Mouse (Mus musculus) spleen, adult 2 months (tissue): ENCODE data around the gene 5730596B20Rik. TPM values are rescaled to one million over a fixed set of nuclear protein-coding genes. Genes with fewer than 3 reads are reported as not detected.
A peak's percentile ranks its signal among the peaks of the same experiment; 100 is the strongest.

Experiments
- DNase-seq, 2 experiments: peaks; one replicate each; pipeline versions ENCODE4 v3.0.0 to v3.0.0-alpha.2; 2012 to 2021; ENCODE audit warnings: low spot score in 2 of 2, low read depth in 1 of 2
- H3K27ac ChIP-seq: fragments of 200-500 bp; 2 replicates; pipeline ENCODE4 v1.5.1; 2012; ENCODE audit warnings: low read length, inconsistent platforms; ENCODE audit not compliant: insufficient read depth
- H3K27me3 ChIP-seq: fragments of 200-500 bp; 2 replicates; pipeline ENCODE4 v1.6.1; 2012; ENCODE audit warnings: mild to moderate bottlenecking, moderate library complexity, low read length, inconsistent platforms; ENCODE audit not compliant: control insufficient read depth, insufficient read depth
- H3K36me3 ChIP-seq: fragments of 200-500 bp; 2 replicates; pipeline ENCODE4 v1.6.1; 2012; ENCODE audit warnings: mild to moderate bottlenecking, low read length, inconsistent platforms; ENCODE audit not compliant: control insufficient read depth, insufficient read depth
- H3K4me1 ChIP-seq: fragments of 200-500 bp; 2 replicates; pipeline ENCODE4 v1.6.1; 2011; ENCODE audit warnings: inconsistent platforms; ENCODE audit not compliant: control insufficient read depth, insufficient read depth, insufficient read length
- H3K4me3 ChIP-seq: fragments of 200-500 bp; 2 replicates; pipeline ENCODE4 v1.5.1; 2011; ENCODE audit warnings: mild to moderate bottlenecking, inconsistent platforms; ENCODE audit not compliant: insufficient read depth, insufficient read length; ENCODE audit errors: extremely low read depth
- CTCF ChIP-seq: fragments of 200-500 bp; IDR thresholded peaks from 2 replicates; pipeline ENCODE4 v1.5.1; 2011; ENCODE audit warnings: mild to moderate bottlenecking, inconsistent platforms; ENCODE audit not compliant: insufficient read depth, insufficient read length, insufficient replicate concordance; ENCODE audit errors: extremely low read depth
- POLR2A ChIP-seq: fragments of 200-500 bp; IDR thresholded peaks from 2 replicates; pipeline ENCODE4 v1.6.1; 2011; ENCODE audit warnings: low read depth, low read length, inconsistent platforms
- WGBS: fragments of 180-500 bp; shearing (Covaris S2); methylation state at CpG from one replicate; pipeline ENCODE4 v1.1.7; 2018; 5-methylcytosine and 5-hydroxymethylcytosine counted together
- polyA plus RNA-seq: library from polyadenylated mRNA; depleted of rRNA; stranded (reverse); fragments of >200 nt; gene quantifications from 2 replicates; pipeline ENCODE4 v1.2.3, GENCODE M21; 2012; rRNA removed

The 5730596B20Rik gene
- not detected in 2 replicates for polyA plus RNA-seq

DNA sequence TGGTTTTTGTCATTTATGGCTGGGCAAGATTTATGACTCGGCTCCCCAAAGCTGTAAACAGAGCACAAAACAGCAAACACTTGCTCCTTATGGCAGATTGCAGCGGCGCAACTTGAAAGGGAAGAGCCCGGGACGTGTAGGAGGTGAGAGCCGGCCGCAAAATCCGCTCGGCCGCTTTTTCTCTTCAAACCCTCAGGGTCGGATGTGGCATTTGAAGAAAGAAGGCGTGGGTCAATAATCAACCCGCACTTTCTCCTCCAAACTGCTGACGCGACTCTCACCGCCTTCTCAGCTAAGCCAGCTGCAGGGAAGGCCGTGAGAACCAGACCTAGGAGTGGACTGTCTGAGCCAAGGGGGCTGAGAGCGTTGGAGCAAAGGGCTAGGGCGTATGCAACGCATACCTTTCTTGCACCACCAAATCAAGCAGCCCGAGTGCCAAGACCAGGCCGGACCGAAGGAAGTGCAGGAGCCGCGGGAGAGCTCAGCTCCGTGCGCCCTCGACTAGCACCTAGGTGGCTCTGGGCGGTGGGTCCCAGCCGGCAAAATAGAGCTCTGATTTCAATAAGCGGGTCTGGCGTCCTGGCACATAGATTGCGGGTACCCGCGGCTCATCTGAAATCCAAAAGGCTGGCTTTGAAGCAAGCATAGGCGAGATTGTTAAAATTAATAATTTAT is at the start of gene 5730596B20Rik:
Gene 5730596B20Rik (plus strand): TSS at position 438 of the 675 bp plus-strand sequence.
- no peak for DNase-seq
- 79% methylated on average over 36 of the region's 36 CpGs for WGBS
- Histone ChIP-seq H3K27ac (0 out of 2 replicates have a peak within 1 kb of the TSS, but pooled peaks have one; percentile 2), H3K4me3 (no peak within 1 kb of the TSS; the same call in 1 of the 2 replicates), H3K4me1 (no peaks in the 10 kb centered on the region), H3K27me3 (peaks cover 2% of the 10 kb centered on the region; the same call in 1 of the 2 replicates), H3K36me3 (no peaks in the 10 kb centered on the region)
- TF ChIP-seq POLR2A (no peak), CTCF (no peak)

DNA sequence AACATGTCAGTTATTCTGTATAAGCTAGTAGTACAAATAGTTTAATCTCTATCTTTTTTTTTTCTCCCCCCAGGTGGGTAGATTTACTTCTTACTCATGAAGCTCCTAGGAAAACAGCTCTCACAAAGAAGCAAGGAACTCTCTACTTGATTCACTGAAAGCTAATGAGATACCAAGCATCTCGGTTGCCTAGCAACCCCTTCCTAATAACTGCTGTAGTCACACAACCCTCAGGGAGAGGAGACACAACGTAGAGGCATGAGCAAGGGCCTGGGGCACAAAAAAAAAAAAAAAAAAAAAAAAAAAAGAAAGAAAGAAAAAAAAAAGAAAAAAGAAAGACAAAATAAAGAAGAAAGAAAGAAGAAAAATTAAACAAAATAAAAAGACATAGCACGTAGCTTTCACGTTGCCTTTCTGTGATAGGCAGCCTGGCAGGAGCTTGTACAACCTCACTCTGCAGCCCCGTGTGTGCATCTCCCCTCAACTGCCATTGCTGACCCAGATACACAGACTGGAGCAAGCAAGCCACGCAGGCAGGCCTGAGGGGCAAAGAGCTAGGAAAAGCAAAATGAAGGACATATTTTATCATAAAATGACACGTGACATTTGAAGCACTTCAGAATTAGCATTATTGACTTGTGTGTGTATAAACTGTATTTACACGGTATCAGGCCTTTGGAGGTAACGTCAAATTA is 39.3 kb upstream of the 5730596B20Rik start:
- 86% methylated on average over 9 of the region's 9 CpGs for WGBS
- no peak for DNase-seq

DNA sequence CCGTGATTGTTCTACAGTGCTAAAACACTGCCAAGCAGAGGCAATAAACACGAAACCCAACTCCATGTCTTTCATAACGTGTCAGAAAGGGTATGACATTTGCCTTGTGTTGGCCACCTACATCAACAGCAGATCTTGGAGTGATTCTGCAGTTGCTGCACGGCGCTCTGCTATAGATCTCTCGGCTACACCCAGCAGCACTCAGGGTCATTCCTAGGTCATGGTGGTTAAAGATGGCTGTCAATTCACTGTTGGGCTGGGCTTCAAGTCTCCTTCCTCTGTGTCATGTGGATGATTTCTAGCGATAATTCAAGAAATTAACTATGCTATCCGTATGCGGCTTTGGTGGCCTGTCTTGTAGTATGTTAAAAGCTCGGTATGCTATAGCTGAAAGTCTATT is 38.7 kb upstream of the 5730596B20Rik start:
- 78% methylated on average over 10 of the region's 10 CpGs for WGBS
- Histone ChIP-seq H3K27ac (no peak overlapping the region), H3K27me3 (no peaks in the 10 kb centered on the region), H3K4me3 (no peak overlapping the region), H3K36me3 (no peaks in the 10 kb centered on the region), H3K4me1 (no peaks in the 10 kb centered on the region)
- DNase-seq, result no peak
- TF ChIP-seq CTCF (no peak), POLR2A (no peak)

More for the DNA sequence above, 39.3 kb upstream of the 5730596B20Rik start:
- Histone ChIP-seq H3K4me1 (no peaks in the 10 kb centered on the region), H3K36me3 (no peaks in the 10 kb centered on the region), H3K27me3 (no peaks in the 10 kb centered on the region), H3K4me3 (no peak overlapping the region), H3K27ac (no peak overlapping the region)
- TF ChIP-seq POLR2A (no peak), CTCF (no peak)

- no peak for DNase-seq
- 91% methylated on average over 5 of the region's 5 CpGs for WGBS
- Histone ChIP-seq H3K27me3 (no peaks in the 10 kb centered on the region), H3K36me3 (no peaks in the 10 kb centered on the region), H3K27ac (no peak overlapping the region), H3K4me1 (no peaks in the 10 kb centered on the region), H3K4me3 (no peak overlapping the region)
- TF ChIP-seq CTCF (no peak), POLR2A (no peak)
These were observed 38.2 kb upstream of the 5730596B20Rik start for GRCm38 (mm10) chr6:52139115-52139514.

DNA sequence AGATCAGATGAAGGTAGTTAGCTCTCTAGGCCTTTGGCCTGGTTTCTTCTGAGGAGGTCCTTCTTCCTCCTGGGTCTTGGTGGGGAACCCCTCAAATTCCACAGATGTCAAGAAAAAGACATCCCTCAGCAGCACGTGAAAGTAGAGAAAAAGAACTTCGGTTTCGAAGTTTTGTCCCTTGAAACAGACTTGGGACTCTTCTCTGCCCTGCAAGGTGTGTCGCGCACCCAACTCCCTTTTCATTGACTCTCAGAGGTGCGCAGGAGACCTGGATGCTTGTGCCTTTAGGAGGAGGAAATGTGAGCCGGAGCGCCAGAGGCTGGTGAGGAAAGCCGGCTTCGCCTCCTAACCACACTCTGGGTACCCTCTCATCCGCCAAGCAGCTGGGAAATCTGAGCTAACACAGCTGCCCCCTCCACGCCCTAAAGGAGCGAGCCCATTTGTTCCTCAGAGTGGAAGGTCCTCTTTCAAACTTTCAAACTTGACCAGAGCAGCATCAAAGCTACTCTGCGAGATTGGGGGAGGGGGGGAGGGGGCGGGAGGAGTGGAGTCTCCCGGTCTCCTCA is 26.8 kb upstream of the 5730596B20Rik start:
- Histone ChIP-seq H3K4me1 (no peaks in the 10 kb centered on the region), H3K36me3 (no peaks in the 10 kb centered on the region), H3K27ac (no peak overlapping the region), H3K27me3 (peaks cover 7% of the 10 kb centered on the region), H3K4me3 (no peak overlapping the region)
- DNase-seq, result no peak
- WGBS, result 24% methylated on average over 16 of the region's 16 CpGs
- TF ChIP-seq POLR2A (no peak), CTCF (no peak)

DNA sequence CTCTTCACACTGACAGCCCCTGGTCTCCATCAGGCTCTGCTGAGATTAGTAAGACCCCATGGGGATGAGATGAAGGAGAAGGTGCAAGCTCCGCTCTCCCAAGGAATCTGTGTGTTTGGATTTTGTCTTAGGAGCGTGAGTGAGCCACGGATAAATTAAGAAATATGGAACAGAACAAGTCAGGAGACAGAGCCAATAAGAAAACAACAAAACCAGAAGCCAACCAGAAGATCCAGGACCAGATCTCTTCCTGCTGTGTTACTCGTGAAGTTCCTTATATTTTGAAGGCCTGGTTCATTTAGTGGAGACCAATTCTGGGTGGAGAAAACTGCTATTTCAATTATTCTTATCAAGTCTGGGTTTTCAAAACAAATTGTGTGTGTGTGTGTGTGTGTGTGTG is 25.7 kb upstream of the 5730596B20Rik start:
- WGBS, result 47% methylated on average over 4 of the region's 4 CpGs
- Histone ChIP-seq H3K4me3 (no peak overlapping the region), H3K36me3 (no peaks in the 10 kb centered on the region), H3K4me1 (no peaks in the 10 kb centered on the region), H3K27me3 (peaks cover 8% of the 10 kb centered on the region), H3K27ac (no peak overlapping the region)
- TF ChIP-seq POLR2A, result no peak
- no peak for TF ChIP-seq CTCF
- no peak for DNase-seq
